Mouse (Mus musculus) MEL (cell line): ENCODE data around the gene Dock9.

Source experiments
- CTCF ChIP-seq, 3 experiments: IDR thresholded peaks in 2 of 3; conservative IDR thresholded peaks in 1 of 3; 2 replicates each; pipeline ENCODE4 v1.5.1; 2011 to 2012; ENCODE audit warnings: low read length in 3 of 3, low read depth in 2 of 3, mild to moderate bottlenecking in 2 of 3, improper control_type of control experiment in 1 of 3, inconsistent platforms in 1 of 3, mixed read lengths in 1 of 3, moderate library complexity in 1 of 3; ENCODE audit not compliant: control insufficient read depth in 1 of 3, insufficient read depth in 1 of 3, poor library complexity in 1 of 3, severe bottlenecking in 1 of 3
- ELF1 ChIP-seq: IDR thresholded peaks from 2 replicates; pipeline ENCODE4 v1.6.1; 2014; ENCODE audit warnings: low read depth, mild to moderate bottlenecking, inconsistent platforms, low read length, improper control_type of control experiment, moderate library complexity
- EP300 ChIP-seq, 2 experiments: IDR thresholded peaks; 2 replicates each; pipeline ENCODE4 v1.6.1; 2011; ENCODE audit warnings: improper control_type of control experiment in 2 of 2, low read length in 2 of 2, low read depth in 1 of 2, mild to moderate bottlenecking in 1 of 2
- POLR2A ChIP-seq, 2 experiments: IDR thresholded peaks; 2 replicates each; pipeline ENCODE4 v1.6.1; 2011 to 2012; ENCODE audit warnings: low read length in 2 of 2, mild to moderate bottlenecking in 2 of 2, control low read depth in 1 of 2, improper control_type of control experiment in 1 of 2, low read depth in 1 of 2, moderate library complexity in 1 of 2; ENCODE audit not compliant: control insufficient read depth in 1 of 2, insufficient read depth in 1 of 2, poor library complexity in 1 of 2
- RCOR1 ChIP-seq: IDR thresholded peaks from 2 replicates; pipeline ENCODE4 v1.6.1; 2012; ENCODE audit warnings: low read depth, mild to moderate bottlenecking, inconsistent platforms, low read length, improper control_type of control experiment
- ZC3H11A ChIP-seq: IDR thresholded peaks from 2 replicates; pipeline ENCODE4 v1.6.1; 2012; ENCODE audit warnings: low read depth, mild to moderate bottlenecking, inconsistent platforms, low read length, improper control_type of control experiment

DNA sequence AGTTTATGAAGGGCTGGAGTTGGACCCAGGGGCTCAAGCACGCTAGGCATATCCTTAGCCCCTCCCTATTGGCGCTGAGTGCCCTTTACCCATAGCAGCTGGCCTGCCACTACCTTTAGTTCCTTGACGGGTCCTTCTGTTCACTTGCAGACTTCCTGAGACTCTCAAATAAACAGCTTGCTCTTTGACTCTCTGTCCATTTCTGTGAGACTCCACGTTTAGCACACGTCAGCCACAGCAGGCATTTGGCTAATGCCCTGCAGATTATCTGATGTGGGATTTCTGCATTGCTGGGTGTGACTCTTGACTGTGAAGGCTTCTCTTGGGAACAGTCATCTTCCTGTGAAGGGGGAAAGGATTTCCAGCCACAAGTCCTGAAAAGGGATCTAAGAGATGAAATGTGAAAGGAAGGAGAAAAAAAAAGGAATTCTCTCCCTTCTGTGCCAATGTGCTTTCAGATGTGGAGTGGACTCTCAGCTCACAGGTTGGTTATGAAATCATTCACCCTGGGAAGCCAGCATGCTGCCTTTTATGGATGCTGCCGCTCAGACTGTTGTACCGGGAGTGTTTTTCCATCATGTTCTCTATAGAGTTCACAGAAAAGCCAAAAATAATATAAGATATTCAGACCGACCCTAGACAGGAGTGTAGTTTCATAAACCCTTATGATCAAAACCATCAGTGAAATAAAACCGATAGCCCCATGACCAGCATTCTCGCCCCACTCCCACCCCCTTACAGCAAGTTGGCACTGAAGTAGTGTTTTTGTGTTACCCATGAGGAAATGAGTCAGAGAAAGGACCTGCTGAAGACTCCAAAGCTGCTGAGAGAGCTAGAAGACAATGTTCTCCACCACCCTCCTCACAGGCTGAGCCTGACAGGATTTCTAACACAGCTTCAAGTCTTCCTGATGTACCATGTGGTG is 28.1 kb upstream of the Dock9 start:
- TF ChIP-seq ELF1, result no peak
- TF ChIP-seq ZC3H11A, result no peak
- TF ChIP-seq RCOR1, result no peak
- TF ChIP-seq EP300 (IDR thresholded peaks at IDR 0.05; ENCODE audit: low read depth in 1 of 2, low read length in 2 of 2), result no peak
- TF ChIP-seq POLR2A (IDR thresholded peaks at IDR 0.05; ENCODE audit: control insufficient read depth in 1 of 2, insufficient read depth in 1 of 2, low read depth in 1 of 2, low read length in 2 of 2, poor library complexity in 1 of 2), result no peak
- no peak for TF ChIP-seq CTCF (IDR thresholded peaks at IDR 0.05 in 2 of 3, conservative IDR thresholded peaks at IDR 0.05 in 1 of 3; ENCODE audit: control insufficient read depth in 1 of 3, insufficient read depth in 1 of 3, low read depth in 2 of 3, low read length in 3 of 3, poor library complexity in 1 of 3, severe bottlenecking in 1 of 3)
